Mouse (Mus musculus) embryonic facial prominence, embryonic 15.5 days (tissue): Measurements from ENCODE around the gene Matn1. TPM values are rescaled to one million over a fixed set of nuclear protein-coding genes. Genes with fewer than 3 reads are reported as not detected.

Source experiments
- ATAC-seq: fragments of 200-750 bp; cut with Nextera tagmentation; 2 replicates; pipeline ENCODE4 v1.8.0; 2017; ENCODE audit warnings: low read depth, moderate TSS enrichment; ENCODE audit not compliant: insufficient number of reproducible peaks, low FRiP score, low TSS enrichment
- H3K27ac ChIP-seq: fragments of 300-500 bp; sonication (generic); replicated peaks from 2 replicates; pipeline ENCODE4 v1.5.1; 2015; ENCODE audit warnings: mild to moderate bottlenecking, inconsistent platforms
- H3K27me3 ChIP-seq: fragments of 300-500 bp; sonication (generic); 2 replicates; pipeline ENCODE4 v1.6.1; 2015; ENCODE audit warnings: inconsistent platforms
- H3K36me3 ChIP-seq: fragments of 300-500 bp; sonication (generic); 2 replicates; pipeline ENCODE4 v1.6.1; 2015; ENCODE audit warnings: mild to moderate bottlenecking, inconsistent platforms
- H3K4me1 ChIP-seq: fragments of 300-500 bp; sonication (generic); 2 replicates; pipeline ENCODE4 v1.6.1; 2015; ENCODE audit warnings: inconsistent platforms
- H3K4me2 ChIP-seq: fragments of 300-500 bp; sonication (generic); replicated peaks from 2 replicates; pipeline ENCODE4 v1.6.1; 2015; ENCODE audit warnings: mild to moderate bottlenecking, inconsistent platforms
- H3K4me3 ChIP-seq: fragments of 300-500 bp; sonication (generic); replicated peaks from 2 replicates; pipeline ENCODE4 v1.5.1; 2015; ENCODE audit warnings: mild to moderate bottlenecking, inconsistent platforms
- H3K9ac ChIP-seq: fragments of 300-500 bp; sonication (generic); 2 replicates; pipeline ENCODE4 v1.6.1; 2015; ENCODE audit warnings: inconsistent platforms
- H3K9me3 ChIP-seq: fragments of 300-500 bp; sonication (generic); replicated peaks from 2 replicates; pipeline ENCODE4 v1.6.1; 2016; ENCODE audit warnings: inconsistent platforms
- WGBS: fragments of 180-500 bp; shearing (Covaris S2); methylation state at CpG from one replicate; pipeline ENCODE4 v1.1.7; 2015; 5-methylcytosine and 5-hydroxymethylcytosine counted together
- polyA plus RNA-seq: library from polyadenylated mRNA; unstranded; fragments of >200 nt; fragmentation: Nextera tagmentation; extraction: Ambion mirVana; gene quantifications from 2 replicates; pipeline ENCODE4 v1.2.1, GENCODE M21; 2015

The Matn1 gene
- polyA plus RNA-seq, 1 experiment from 2014 or later: 85.1 TPM

GRCm38 (mm10) chr4:130988219-130988839 is 44.1 kb downstream of the Matn1 start:
- 66% methylated on average over 6 of the region's 6 CpGs for WGBS

GRCm38 (mm10) chr4:130989146-130989545 is 45.0 kb downstream of the Matn1 start:
- Histone ChIP-seq H3K9ac (no peak overlapping the region), H3K27ac (no peak overlapping the region), H3K27me3 (peaks cover 3% of the 10 kb centered on the region; the same call in 1 of the 2 replicates), H3K9me3 (no peaks in the 10 kb centered on the region), H3K4me3 (no peak overlapping the region), H3K36me3 (no peaks in the 10 kb centered on the region), H3K4me2 (no peak overlapping the region), H3K4me1 (0 out of 2 replicates have a peak, but pooled peaks cover 3% of the 10 kb centered on the region)
- 49% methylated on average over 9 of the region's 9 CpGs for WGBS
- no peak for ATAC-seq

More at GRCm38 (mm10) chr4:130988219-130988839, 44.1 kb downstream of the Matn1 start:
- no peak overlapping the region for H3K9ac ChIP-seq
- H3K27ac ChIP-seq: no peak overlapping the region
- 0 out of 2 replicates have a peak, but pooled peaks cover 3% of the 10 kb centered on the region for H3K4me1 ChIP-seq
- peaks cover 3% of the 10 kb centered on the region; the same call in 1 of the 2 replicates for H3K27me3 ChIP-seq
- no peaks in the 10 kb centered on the region for H3K9me3 ChIP-seq
- H3K4me2 ChIP-seq: no peak overlapping the region
- H3K36me3 ChIP-seq: no peaks in the 10 kb centered on the region
- ATAC-seq: no peak
- no peak overlapping the region for H3K4me3 ChIP-seq

- Histone ChIP-seq H3K4me3 (no peak overlapping the region), H3K27ac (no peak overlapping the region), H3K27me3 (peaks cover 3% of the 10 kb centered on the region; the same call in 1 of the 2 replicates), H3K36me3 (no peaks in the 10 kb centered on the region), H3K4me2 (no peak overlapping the region), H3K9me3 (0 out of 2 replicates have a peak, but pooled peaks cover 4% of the 10 kb centered on the region), H3K9ac (no peak overlapping the region), H3K4me1 (no peaks in the 10 kb centered on the region)
- WGBS: 88% methylated on average over 5 of the region's 5 CpGs
- no peak for ATAC-seq
Observed at GRCm38 (mm10) chr4:130990966-130991365, 46.8 kb downstream of the Matn1 start.

- Histone ChIP-seq H3K9me3 (0 out of 2 replicates have a peak, but pooled peaks cover 4% of the 10 kb centered on the region), H3K9ac (no peak overlapping the region), H3K4me2 (no peak overlapping the region), H3K4me1 (no peaks in the 10 kb centered on the region), H3K4me3 (no peak overlapping the region), H3K36me3 (no peaks in the 10 kb centered on the region), H3K27me3 (no peaks in the 10 kb centered on the region), H3K27ac (no peak overlapping the region)
- ATAC-seq: no peak
- 77% methylated on average over 8 of the region's 8 CpGs for WGBS
Observed at GRCm38 (mm10) chr4:130994556-130994955, 50.4 kb downstream of the Matn1 start.

GRCm38 (mm10) chr4:130999744-131000527 is 55.8 kb downstream of the Matn1 start:
- no peaks in the 10 kb centered on the region for H3K27me3 ChIP-seq
- H3K4me2 ChIP-seq: no peak overlapping the region
- H3K36me3 ChIP-seq: no peaks in the 10 kb centered on the region
- 0 out of 2 replicates have a peak, but pooled peaks cover 4% of the 10 kb centered on the region for H3K9me3 ChIP-seq
- no peak for ATAC-seq
- no peak overlapping the region for H3K4me3 ChIP-seq
- H3K27ac ChIP-seq: no peak overlapping the region
- H3K9ac ChIP-seq: no peak overlapping the region
- 78% methylated on average over 5 of the region's 5 CpGs for WGBS
- no peaks in the 10 kb centered on the region for H3K4me1 ChIP-seq

GRCm38 (mm10) chr4:131000614-131001178 is 56.5 kb downstream of the Matn1 start:
- Histone ChIP-seq H3K9me3 (0 out of 2 replicates have a peak, but pooled peaks cover under 1% of the 10 kb centered on the region), H3K36me3 (no peaks in the 10 kb centered on the region), H3K4me2 (no peak overlapping the region), H3K27me3 (no peaks in the 10 kb centered on the region), H3K27ac (no peak overlapping the region), H3K9ac (no peak overlapping the region), H3K4me1 (no peaks in the 10 kb centered on the region), H3K4me3 (no peak overlapping the region)
- no peak for ATAC-seq
- WGBS: 62% methylated on average over 15 of the region's 15 CpGs

Other genes with a start within 250 kb of the Matn1 start
- gene Sdc3, start 151.8 kb upstream of the Matn1 start, polyA plus RNA-seq: 45.0 and 48.7 TPM in 2 replicates
- gene Laptm5, start 31.3 kb upstream of the Matn1 start, polyA plus RNA-seq: 65.7 and 66.3 TPM in 2 replicates